Mouse (Mus musculus): ENCODE results near the gene Nprl2.
A peak's percentile ranks its signal among the peaks of the same experiment; 100 is the strongest.

Nprl2 gene

GRCm38 (mm10) chr9:107541474-107542351 lies at the start of gene Nprl2, which contains the start of gene Cyb561d2:
TSS of gene Nprl2 (plus strand) at chr9:107542226.
TSS of gene Cyb561d2 (minus strand) at chr9:107542193.
- peak; percentile 95 for DNase-seq (ENCODE audit: low spot score)

GRCm38 (mm10) chr9:107493511-107493910 lies 48.5 kb upstream of the Nprl2 start:
- DNase-seq (ENCODE audit: low spot score), result no peak

- no peak for DNase-seq (ENCODE audit: low spot score)
Observed at GRCm38 (mm10) chr9:107494238-107494637, 47.8 kb upstream of the Nprl2 start.

GRCm38 (mm10) chr9:107496359-107496758 lies 45.7 kb upstream of the Nprl2 start:
- DNase-seq (ENCODE audit: low spot score), result no peak

GRCm38 (mm10) chr9:107500708-107501286 lies 41.2 kb upstream of the Nprl2 start:
- no peak for DNase-seq (ENCODE audit: low spot score)

DNA sequence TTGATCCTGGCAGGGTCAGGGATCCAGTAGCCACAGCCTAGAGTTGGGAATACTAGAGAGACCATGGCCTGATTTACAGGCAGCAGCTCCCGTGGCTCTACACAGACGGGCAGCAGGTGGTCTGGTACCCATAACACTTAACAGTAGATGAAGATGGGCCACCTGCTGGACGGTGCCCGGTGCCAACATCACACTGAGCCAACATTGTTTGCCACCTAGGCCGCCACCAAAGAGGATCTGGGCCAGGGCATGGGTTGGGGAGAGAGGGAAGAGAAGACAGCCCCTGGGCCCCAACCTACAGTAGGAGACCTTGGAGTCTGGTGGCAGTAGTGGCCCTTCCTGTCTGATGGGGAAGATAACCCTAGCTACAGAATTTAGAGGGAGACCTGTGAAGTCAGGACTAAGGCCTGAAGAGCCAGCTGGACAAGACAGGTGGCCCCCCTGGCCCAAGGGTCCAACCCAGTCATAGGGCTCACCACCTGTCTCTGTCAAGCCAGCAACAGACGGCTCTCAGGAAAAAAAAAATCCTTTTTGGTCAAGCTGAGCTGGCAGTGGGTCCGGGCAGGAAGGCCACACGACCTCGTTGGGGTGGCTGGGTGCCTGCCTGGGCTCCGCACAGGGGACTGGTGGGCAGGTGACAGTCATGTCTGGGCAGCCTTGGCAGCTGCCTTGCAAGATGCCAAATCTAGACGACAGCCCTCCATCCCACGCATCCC lies 39.7 kb upstream of the Nprl2 start:
- DNase-seq (ENCODE audit: low spot score), result no peak

- DNase-seq (ENCODE audit: low spot score), result no peak
Observed at GRCm38 (mm10) chr9:107504662-107505537, 37.1 kb upstream of the Nprl2 start.

- no peak for DNase-seq (ENCODE audit: low spot score)
Observed at GRCm38 (mm10) chr9:107508266-107508665, 33.8 kb upstream of the Nprl2 start.

DNA sequence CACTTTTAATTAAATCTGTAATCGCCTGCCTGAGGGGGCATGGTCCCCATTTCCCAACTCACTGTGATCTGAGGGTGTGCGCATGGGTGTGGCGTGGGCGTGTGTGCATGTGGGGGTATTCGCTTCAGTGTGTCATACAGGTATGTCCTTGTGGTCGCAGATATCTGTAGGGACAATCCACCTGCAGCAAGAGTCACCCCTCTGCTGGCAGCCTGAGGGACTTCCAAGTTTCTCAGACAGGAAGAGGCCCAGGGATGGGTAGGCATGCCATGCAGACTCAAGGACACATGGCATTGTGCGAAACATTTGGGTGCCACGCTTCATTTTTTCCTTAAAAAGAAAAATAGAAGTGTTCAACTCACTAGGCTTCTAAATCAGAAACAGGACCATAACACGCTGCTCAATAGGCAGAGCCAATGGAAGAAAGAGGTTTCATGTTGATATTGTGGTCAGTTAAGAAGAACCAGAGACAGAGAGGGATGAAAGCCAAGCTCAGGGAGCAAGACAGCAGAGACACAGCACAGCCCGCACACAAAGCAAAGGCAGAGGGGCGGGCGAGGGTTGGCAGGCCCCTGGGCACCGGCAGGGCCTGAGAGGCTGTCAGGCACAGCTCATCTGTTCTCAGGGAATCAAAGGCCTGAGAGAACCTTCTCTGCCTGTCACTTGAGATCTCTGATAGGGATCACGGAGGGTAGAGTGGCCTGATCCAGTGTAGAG lies 31.5 kb upstream of the Nprl2 start:
- DNase-seq (ENCODE audit: low spot score), result no peak

- DNase-seq (ENCODE audit: low spot score), result peak; percentile 56
Observed at GRCm38 (mm10) chr9:107511436-107511835, 30.6 kb upstream of the Nprl2 start.

- no peak for DNase-seq (ENCODE audit: low spot score)
Observed at GRCm38 (mm10) chr9:107512326-107512725, 29.7 kb upstream of the Nprl2 start.

DNA sequence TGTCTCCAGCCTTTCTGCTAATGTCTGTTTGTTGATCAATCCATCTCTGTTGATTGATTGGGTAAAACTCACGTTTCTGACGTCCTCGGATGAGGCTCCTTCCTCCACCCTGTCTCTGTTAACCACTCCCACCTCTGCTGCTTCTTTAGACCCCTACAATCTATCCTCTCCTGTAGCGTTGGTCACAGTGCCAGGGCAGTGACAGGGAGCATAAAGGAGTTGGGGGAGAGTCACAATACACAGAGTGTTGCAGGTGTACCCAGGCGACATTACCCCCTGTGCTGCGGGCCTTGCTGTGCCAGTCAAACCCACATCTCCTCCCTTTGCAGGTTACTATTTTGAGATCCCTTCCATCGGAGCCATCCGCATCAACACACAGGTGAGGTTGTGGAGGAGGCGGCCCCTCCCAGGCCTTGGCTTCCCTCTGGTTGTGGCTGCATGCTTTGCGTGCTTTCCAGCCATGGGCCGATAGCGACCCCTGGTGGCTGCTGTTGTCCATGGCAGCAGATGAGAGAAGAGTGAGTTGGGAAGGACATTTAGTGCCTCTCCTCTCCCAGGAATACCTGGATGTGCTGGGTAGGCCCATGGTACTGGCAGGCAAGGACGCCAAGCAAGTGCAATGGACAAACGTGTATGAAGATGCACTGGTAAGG lies 27.6 kb upstream of the Nprl2 start:
- DNase-seq (ENCODE audit: low spot score), result peak; percentile 77

- no peak for DNase-seq (ENCODE audit: low spot score)
Observed at GRCm38 (mm10) chr9:107520331-107520730, 21.7 kb upstream of the Nprl2 start.

DNA sequence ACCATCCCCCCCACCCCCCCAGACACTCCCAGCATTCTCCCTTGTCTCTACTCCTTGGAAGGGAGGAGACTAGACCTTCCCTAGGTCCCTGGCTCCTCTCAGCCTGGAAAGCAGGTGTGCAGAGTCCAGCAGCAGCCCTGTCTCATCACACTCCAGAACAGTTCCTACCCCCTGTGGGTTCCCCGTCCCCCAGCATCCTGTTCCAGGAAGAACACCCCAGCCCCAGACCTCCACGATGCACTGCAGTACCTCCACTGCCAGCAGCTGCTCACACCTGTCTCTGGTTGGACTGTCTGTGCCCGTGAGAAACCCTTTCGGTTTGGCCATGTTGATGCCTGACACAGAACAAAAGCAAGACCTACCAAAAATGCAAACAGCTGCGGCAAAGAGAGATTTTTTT lies 20.8 kb upstream of the Nprl2 start:
- no peak for DNase-seq (ENCODE audit: low spot score)

GRCm38 (mm10) chr9:107521711-107522399 lies 20.2 kb upstream of the Nprl2 start:
- DNase-seq (ENCODE audit: low spot score), result peak; percentile 53

DNA sequence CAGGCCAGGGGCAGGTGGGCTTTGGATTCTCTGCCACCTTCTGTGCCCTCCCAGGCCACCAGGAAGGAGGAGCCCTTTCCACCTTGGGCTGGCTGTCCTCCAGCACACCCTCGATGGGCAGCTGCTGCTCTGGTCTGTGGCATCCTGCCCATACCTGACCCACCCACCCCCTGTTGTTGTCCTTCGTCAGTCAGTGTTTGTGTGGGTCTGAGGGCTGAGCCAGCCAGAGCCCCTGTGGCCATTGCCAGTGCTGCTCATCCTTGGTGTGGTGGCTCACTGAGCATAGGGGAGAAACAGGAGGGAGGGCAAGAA lies 19.7 kb upstream of the Nprl2 start:
- DNase-seq (ENCODE audit: low spot score), result peak; percentile 40

DNA sequence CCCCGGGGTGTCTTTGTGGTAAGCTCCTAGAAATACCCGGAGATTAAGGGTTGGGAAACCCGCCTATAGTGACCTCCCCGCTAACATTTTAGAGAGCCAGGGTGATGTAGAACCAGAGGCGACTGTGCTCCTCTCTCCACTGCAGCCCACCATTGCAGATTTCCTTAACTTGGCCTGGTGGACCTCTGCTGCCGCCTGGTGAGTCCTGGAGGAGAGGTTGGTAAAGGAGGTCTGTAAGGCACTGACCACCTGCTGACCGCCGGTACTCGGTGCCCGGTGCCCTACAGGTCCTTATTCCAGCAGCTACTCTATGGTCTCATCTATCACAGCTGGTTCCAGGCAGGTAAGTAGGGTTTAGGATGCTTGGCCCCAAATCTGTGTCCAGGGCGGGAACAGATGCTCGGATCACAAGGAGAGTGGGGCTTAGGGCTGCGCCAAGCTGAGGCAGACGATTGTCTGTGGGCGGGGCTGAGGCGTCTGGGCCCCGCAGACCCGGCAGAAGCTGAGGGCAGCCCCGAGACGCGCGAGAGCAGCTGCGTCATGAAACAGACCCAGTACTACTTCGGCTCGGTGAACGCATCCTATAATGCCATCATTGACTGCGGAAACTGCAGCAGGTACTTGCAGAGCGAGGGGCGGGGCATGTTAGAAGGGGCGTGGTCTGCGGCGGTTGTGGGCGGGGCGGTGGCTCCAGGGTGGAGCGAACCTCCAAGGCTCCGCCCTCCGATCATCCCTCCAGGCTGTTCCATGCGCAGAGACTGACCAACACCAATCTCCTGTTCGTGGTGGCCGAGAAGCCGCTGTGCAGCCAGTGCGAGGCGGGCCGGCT lies 15.6 kb upstream of the Nprl2 start:
- DNase-seq (ENCODE audit: low spot score), result no peak

DNA sequence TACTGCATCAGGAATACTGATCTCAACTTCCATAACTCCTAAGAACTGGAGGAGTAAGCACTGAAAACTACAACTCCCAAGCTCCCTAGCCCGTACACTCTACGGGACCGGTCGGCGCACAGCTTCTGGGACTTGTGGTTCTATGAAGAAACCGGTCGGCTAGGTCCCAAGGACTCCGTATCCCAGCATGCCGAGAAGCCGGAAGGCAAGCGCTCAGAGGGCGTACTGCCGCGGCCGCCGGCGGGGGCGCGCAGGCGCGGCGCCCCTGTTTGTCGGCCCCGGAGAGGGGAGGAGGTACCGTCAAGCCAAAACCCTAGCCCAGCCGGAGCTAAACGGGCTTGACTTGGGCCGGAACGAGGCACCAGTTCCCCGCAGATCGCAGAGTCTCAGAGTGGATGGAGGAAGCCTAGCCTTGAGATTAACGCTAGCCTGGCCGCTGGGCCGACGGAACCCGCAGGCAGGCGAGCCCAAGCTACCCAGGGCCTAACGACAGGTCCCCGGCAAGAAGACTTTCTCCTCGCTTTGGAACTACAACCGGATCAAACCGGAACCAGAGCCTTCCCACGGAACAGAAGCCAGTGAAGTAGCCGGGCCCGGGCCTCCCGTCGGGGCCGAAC lies 8.1 kb upstream of the Nprl2 start, which contains the start of gene Tmem115:
TSS of gene Tmem115 (plus strand) at position 155 of the 617 bp plus-strand sequence.
- DNase-seq (ENCODE audit: low spot score), result peak; percentile 96
